Mouse (Mus musculus) B cell, adult (primary cell): ENCODE data around the gene Cyp4a31. TPM values are rescaled to one million over a fixed set of nuclear protein-coding genes. Genes with fewer than 3 reads are reported as not detected.

Source experiments
- total RNA-seq: library from RNA; stranded (reverse); gene quantifications from 4 replicates; pipeline ENCODE4 v1.2.4, GENCODE M21; 2023; ENCODE audit not compliant: inconsistent age

Gene Cyp4a31
- total RNA-seq, result not detected in 4 replicates

GRCm38 (mm10) chr4:115563401-115563800 is at the start of gene Cyp4a31:
Cyp4a31 (plus strand) TSS chr4:115563649.

GRCm38 (mm10) chr4:115518000-115518399 is 45.4 kb upstream of the Cyp4a31 start, which contains the start of gene Cyp4a10:
Cyp4a10 (plus strand) TSS chr4:115518264.

GRCm38 (mm10) chr4:115600611-115601010 is 37.2 kb downstream of the Cyp4a31 start, which contains the start of gene Cyp4a32:
Cyp4a32 (plus strand) TSS chr4:115600969.

Other genes starting within 250 kb of the Cyp4a31 start
- gene Cyp4a12b, start 152.0 kb upstream of the Cyp4a31 start, total RNA-seq, result not detected in 4 replicates
- gene Cyp4a30b, start 111.0 kb upstream of the Cyp4a31 start, total RNA-seq, result not detected in 4 replicates
- not detected in 4 replicates for gene Cyp4a14, start 67.5 kb upstream of the Cyp4a31 start, total RNA-seq
- not detected in 4 replicates for gene Cyp4a10, start 45.4 kb upstream of the Cyp4a31 start, total RNA-seq
- not detected in 4 replicates for gene Cyp4a32, start 37.3 kb downstream of the Cyp4a31 start, total RNA-seq
- not detected in 4 replicates for gene Cyp4b1, start 84.1 kb downstream of the Cyp4a31 start, total RNA-seq
- 37.3 to 47.9 TPM (median 43.7 TPM) in 4 replicates for gene Efcab14, start 174.1 kb downstream of the Cyp4a31 start, total RNA-seq
- not detected in 4 replicates for gene Tex38, start 217.4 kb downstream of the Cyp4a31 start, total RNA-seq
- 14.4 to 21.7 TPM (median 17.0 TPM) in 4 replicates for gene Atpaf1, start 221.2 kb downstream of the Cyp4a31 start, total RNA-seq